Mouse (Mus musculus) effector memory CD4-positive, alpha-beta T cell, adult 5 months (primary cell): ENCODE data around the gene Lzts2. TPM values are rescaled to one million over a fixed set of nuclear protein-coding genes. Genes with fewer than 3 reads are reported as not detected.

Experiments
- polyA plus RNA-seq: library from polyadenylated mRNA; unstranded; fragments of 100-300 nt; shearing (Covaris generic); gene quantifications from one replicate; pipeline ENCODE4 v1.2.1, GENCODE M21; 2017

The Lzts2 gene
- 3.9 TPM for polyA plus RNA-seq

GRCm38 (mm10) chr19:45014335-45014971, at the start of gene Lzts2:
Lzts2 (plus strand) TSS chr19:45014414.

GRCm38 (mm10) chr19:44988831-44989566, 25.2 kb upstream of the Lzts2 start, which contains the start of gene Sema4g:
Sema4g (plus strand) TSS chr19:44989101.

GRCm38 (mm10) chr19:45005444-45005843, 8.8 kb upstream of the Lzts2 start, which contains the start of gene Twnk:
Twnk (plus strand) TSS chr19:45005663.

GRCm38 (mm10) chr19:45005957-45006712, 8.1 kb upstream of the Lzts2 start, which contains the start of gene Mrpl43:
Mrpl43 (minus strand) TSS chr19:45006442.

GRCm38 (mm10) chr19:45045651-45046050, 31.4 kb downstream of the Lzts2 start, which contains the start of gene Pdzd7:
Pdzd7 (minus strand) TSS chr19:45045717.

GRCm38 (mm10) chr19:45047417-45047934, 33.3 kb downstream of the Lzts2 start, which contains the start of gene Sfxn3:
Sfxn3 (plus strand) TSS chr19:45047503.

GRCm38 (mm10) chr19:45074580-45075322, 60.5 kb downstream of the Lzts2 start, which contains the start of gene Kazald1:
Kazald1 (plus strand) TSS chr19:45075241.

Other genes with a start within 250 kb of the Lzts2 start
- 34.3 TPM for gene Slf2, start 83.3 kb upstream of the Lzts2 start, polyA plus RNA-seq
- not detected for gene Sema4g, start 25.3 kb upstream of the Lzts2 start, polyA plus RNA-seq
- 7.0 TPM for gene Twnk, start 8.8 kb upstream of the Lzts2 start, polyA plus RNA-seq
- gene Mrpl43, start 8.0 kb upstream of the Lzts2 start, polyA plus RNA-seq, result 31.6 TPM
- gene Pdzd7, start 31.3 kb downstream of the Lzts2 start, polyA plus RNA-seq, result not detected
- 52.3 TPM for gene Sfxn3, start 33.1 kb downstream of the Lzts2 start, polyA plus RNA-seq
- gene Kazald1, start 60.8 kb downstream of the Lzts2 start, polyA plus RNA-seq, result 0.36 TPM
- not detected for gene Tlx1, start 136.3 kb downstream of the Lzts2 start, polyA plus RNA-seq
- not detected for gene Lbx1, start 221.4 kb downstream of the Lzts2 start, polyA plus RNA-seq